Mouse (Mus musculus) kidney, embryonic 16.5 days (tissue): ENCODE measurements at regions not wholly inside any gene's neighbourhood (a gene's known extent, or its start where the extent isn't known, plus 50 kb on each side); places are given as distances from the start of the nearest gene placed in this dataset.

Experiments used
- ATAC-seq: fragments of 200-750 bp; cut with Nextera tagmentation; 2 replicates; pipeline ENCODE4 v1.8.0; 2017; ENCODE audit warnings: moderate TSS enrichment; ENCODE audit not compliant: low FRiP score, low TSS enrichment
- H3K27ac ChIP-seq: fragments of 300-500 bp; sonication (generic); 2 replicates; pipeline ENCODE4 v1.5.1; 2014; ENCODE audit warnings: low read length
- H3K27me3 ChIP-seq: fragments of 300-500 bp; sonication (generic); 2 replicates; pipeline ENCODE4 v1.6.1; 2014; ENCODE audit warnings: low read length, control low read depth, mixed read lengths; ENCODE audit not compliant: insufficient read depth
- H3K36me3 ChIP-seq: fragments of 300-500 bp; sonication (generic); 2 replicates; pipeline ENCODE4 v1.6.1; 2014; ENCODE audit warnings: low read length, control low read depth, mixed read lengths; ENCODE audit not compliant: insufficient read depth
- H3K4me1 ChIP-seq: fragments of 300-500 bp; sonication (generic); 2 replicates; pipeline ENCODE4 v1.6.1; 2014; ENCODE audit warnings: low read length, control low read depth, mixed read lengths; ENCODE audit not compliant: insufficient read depth
- H3K4me2 ChIP-seq: fragments of 300-500 bp; sonication (generic); replicated peaks from 2 replicates; pipeline ENCODE4 v1.6.1; 2014; ENCODE audit warnings: low read depth, low read length
- H3K4me3 ChIP-seq: fragments of 300-500 bp; sonication (generic); 2 replicates; pipeline ENCODE4 v1.5.1; 2014; ENCODE audit warnings: mild to moderate bottlenecking, low read length
- H3K9ac ChIP-seq: fragments of 300-500 bp; sonication (generic); replicated peaks from 2 replicates; pipeline ENCODE4 v1.6.1; 2014; ENCODE audit warnings: low read length
- H3K9me3 ChIP-seq: fragments of 300-500 bp; sonication (generic); 2 replicates; pipeline ENCODE4 v1.6.1; 2016; ENCODE audit warnings: low read length, control low read depth
- WGBS: fragments of 180-500 bp; shearing (Covaris S2); extraction: QIAGEN DNeasy Blood & Tissue Kit; methylation state at CpG from one replicate; pipeline ENCODE4 v1.1.7; 2014; 5-methylcytosine and 5-hydroxymethylcytosine counted together

DNA sequence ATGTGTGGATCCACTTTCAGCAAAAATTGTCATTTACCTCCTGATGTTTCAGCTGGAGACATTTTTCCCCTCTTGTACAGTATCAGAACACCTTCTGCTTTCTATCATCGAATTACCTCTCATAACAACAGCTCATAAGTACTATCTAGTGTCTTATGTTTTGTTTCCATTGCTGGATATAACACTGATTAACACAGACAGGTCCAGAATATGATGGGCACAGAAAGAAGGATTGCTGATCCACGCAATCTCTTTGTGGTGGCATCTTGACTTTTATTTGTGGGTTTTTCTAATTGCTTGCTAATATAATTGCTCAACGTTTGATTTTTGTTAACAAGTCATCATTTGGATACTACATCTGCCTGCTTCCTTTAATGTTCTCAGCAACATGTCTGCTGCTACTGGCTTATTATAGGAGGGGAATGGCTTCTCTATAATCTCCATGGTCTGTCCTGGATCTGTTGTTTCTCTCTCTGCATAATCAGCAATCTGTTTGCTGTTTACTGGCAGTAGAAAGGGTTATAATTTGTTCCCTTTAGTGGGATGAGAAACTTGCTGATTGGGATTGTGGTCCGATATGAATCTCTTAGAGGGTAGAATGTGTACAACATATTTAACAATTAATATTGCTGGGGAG, 320.2 kb upstream of the 2610001J05Rik start:
- Histone ChIP-seq H3K9ac (no peak overlapping the region), H3K36me3 (no peaks in the 10 kb centered on the region), H3K27me3 (no peaks in the 10 kb centered on the region), H3K27ac (no peak overlapping the region), H3K9me3 (no peaks in the 10 kb centered on the region), H3K4me2 (no peak overlapping the region), H3K4me1 (no peaks in the 10 kb centered on the region), H3K4me3 (no peak overlapping the region)
- 83% methylated on average over 4 of the region's 4 CpGs for WGBS
- no peak for ATAC-seq

DNA sequence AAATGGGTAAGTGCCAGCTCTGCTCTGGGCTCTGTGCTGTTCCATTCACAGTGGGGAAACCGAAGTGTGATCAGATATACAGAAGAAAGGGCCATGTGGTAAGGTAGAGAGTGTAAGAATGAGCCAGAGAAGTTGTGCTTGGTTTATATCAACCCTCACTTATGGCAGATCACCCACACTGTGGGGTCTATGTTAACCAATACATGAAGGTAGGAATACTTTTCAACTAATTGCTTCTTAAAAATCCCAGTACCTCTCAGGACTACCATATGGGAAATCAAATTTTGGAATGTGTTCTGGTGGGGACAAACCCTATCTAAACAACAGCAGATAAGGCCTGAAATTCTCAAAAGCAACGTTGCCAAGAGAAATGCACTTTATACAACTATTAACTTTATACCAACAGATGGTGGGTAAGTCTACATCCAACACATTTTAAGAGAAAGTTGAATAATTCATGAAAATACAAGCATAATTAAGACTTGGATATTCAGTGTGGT, 314.7 kb upstream of the 2610001J05Rik start:
- Histone ChIP-seq H3K27me3 (no peaks in the 10 kb centered on the region), H3K36me3 (no peaks in the 10 kb centered on the region), H3K4me1 (no peaks in the 10 kb centered on the region), H3K4me3 (no peak overlapping the region), H3K27ac (no peak overlapping the region), H3K9ac (no peak overlapping the region), H3K4me2 (no peak overlapping the region), H3K9me3 (peaks cover 5% of the 10 kb centered on the region)
- ATAC-seq, result no peak
- 75% methylated on average over 2 of the region's 2 CpGs for WGBS

DNA sequence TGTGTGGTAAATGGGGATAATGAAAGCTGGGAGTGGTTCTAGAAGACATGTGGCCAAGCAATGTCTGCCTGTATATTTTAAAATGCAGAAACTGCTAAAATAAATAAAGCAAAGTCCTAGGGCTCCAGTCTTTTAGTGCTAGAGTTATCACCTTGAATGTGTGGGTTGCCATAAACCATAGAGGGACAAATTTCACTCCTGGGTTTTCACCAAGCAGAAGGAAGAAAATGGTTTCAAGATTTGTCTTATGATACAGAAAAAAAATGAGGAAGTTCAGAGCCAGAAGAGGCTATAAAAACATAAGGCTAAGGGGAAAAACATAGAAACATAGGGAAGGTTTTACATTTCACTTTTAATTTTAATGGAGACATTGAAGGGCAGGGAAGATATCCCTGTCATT, 276.1 kb upstream of the 2610001J05Rik start:
- H3K27me3 ChIP-seq, result no peaks in the 10 kb centered on the region

DNA sequence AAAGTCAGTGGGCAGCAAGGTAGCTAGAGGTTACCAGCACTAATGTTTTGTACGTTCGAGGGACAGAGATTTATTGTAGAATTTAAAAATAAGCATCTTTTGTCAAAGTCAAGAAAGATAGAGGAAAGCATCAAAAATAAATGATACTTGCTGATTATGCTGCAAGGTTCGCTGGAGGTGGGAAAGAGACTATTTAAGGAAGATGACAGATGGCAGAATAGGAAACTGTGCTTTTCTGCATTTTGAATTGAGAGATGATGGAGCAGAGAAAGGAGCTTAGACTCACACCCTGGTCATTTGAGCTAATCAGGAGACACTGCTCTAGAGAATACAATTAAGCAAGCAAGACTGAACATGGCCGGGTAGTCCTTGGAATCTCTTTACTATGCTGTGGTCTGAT, 275.1 kb upstream of the 2610001J05Rik start:
- Histone ChIP-seq H3K36me3 (no peaks in the 10 kb centered on the region), H3K4me1 (no peaks in the 10 kb centered on the region), H3K27ac (no peak overlapping the region), H3K9ac (no peak overlapping the region), H3K4me3 (no peak overlapping the region), H3K27me3 (no peaks in the 10 kb centered on the region), H3K9me3 (no peaks in the 10 kb centered on the region), H3K4me2 (no peak overlapping the region)
- WGBS, result 81% methylated on average over 4 of the region's 4 CpGs
- ATAC-seq, result no peak

More for the DNA sequence above, 276.1 kb upstream of the 2610001J05Rik start:
- Histone ChIP-seq H3K36me3 (no peaks in the 10 kb centered on the region), H3K27ac (no peak overlapping the region), H3K4me2 (no peak overlapping the region), H3K9ac (no peak overlapping the region), H3K9me3 (no peaks in the 10 kb centered on the region), H3K4me1 (no peaks in the 10 kb centered on the region), H3K4me3 (no peak overlapping the region)
- no peak for ATAC-seq

DNA sequence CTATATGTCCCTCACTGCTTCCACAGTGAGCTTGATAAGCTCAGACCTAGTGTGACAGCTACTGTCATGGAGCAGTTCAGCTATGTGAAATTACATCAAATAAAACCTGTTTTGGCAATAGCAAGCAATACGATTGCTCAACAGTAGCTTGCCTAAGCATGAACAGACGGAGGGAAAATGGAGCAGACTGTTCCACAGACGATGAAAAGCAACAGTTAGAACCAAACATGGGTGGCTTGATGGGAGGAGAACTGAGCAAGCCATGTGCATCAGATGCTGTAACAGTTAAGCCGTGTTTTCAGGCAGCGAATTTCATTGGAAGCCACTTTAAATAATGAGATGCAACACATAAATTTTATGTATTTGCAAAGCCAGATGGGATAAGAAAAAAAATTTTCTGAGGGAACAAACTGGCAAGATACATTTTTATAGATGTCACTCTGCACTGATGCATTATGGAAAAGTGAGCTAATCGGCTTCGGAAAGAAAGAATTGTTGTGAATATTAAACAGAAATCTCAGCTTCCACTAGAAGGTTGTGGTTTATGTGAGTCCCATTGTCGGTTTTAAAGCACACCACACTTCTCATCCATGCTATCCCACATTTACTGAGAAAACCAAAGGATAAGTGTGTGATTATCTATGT, 270.9 kb upstream of the 2610001J05Rik start:
- Histone ChIP-seq H3K4me2 (no peak overlapping the region), H3K36me3 (no peaks in the 10 kb centered on the region), H3K9ac (no peak overlapping the region), H3K4me3 (no peak overlapping the region), H3K27me3 (no peaks in the 10 kb centered on the region), H3K27ac (no peak overlapping the region), H3K9me3 (no peaks in the 10 kb centered on the region), H3K4me1 (no peaks in the 10 kb centered on the region)
- ATAC-seq, result no peak
- WGBS, result 88% methylated on average over 8 of the region's 8 CpGs

DNA sequence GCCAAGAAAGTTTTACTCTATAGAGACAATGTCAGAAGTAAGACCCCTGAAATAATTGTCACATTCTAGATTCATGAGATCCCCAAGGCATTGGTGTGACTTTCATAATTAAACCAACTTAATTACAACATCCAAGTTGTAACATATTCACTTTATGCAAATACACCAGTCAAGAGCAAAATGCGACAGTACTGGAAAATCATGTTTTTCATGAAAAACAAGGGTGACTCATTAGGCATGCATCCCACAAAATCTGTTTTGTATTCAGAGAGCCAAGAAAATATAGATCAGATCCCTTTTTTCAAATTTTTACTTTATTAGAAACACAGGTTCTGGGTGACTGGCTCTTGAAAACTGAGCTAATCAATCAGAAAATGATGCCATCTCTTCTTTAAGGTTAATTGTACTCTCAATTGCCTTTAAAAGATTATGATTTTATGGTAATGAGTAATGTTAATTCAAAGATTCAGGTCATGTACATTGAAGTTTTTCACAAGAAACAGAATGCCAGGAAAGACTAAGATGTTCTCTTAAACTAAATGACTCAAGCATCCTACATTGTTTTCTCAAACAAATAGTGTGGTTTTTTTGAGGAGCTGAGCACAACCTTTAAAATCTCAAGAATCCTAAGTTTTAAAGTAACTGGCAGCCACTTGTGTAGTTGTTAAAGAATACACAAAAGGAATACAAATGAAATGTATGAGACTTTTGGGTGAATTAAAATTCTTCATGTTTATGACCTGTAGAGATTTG, 259.2 kb upstream of the 2610001J05Rik start:
- H3K4me1 ChIP-seq, result no peaks in the 10 kb centered on the region
- 77% methylated on average over 1 of the region's 1 CpGs for whole genome bisulfite sequencing
- H3K9me3 ChIP-seq, result no peaks in the 10 kb centered on the region
- H3K9ac ChIP-seq, result no peak overlapping the region
- no peak overlapping the region for H3K4me3 ChIP-seq
- H3K27me3 ChIP-seq, result no peaks in the 10 kb centered on the region
- no peaks in the 10 kb centered on the region for H3K36me3 ChIP-seq
- H3K4me2 ChIP-seq, result no peak overlapping the region
- H3K27ac ChIP-seq, result no peak overlapping the region
- no peak for ATAC-seq

DNA sequence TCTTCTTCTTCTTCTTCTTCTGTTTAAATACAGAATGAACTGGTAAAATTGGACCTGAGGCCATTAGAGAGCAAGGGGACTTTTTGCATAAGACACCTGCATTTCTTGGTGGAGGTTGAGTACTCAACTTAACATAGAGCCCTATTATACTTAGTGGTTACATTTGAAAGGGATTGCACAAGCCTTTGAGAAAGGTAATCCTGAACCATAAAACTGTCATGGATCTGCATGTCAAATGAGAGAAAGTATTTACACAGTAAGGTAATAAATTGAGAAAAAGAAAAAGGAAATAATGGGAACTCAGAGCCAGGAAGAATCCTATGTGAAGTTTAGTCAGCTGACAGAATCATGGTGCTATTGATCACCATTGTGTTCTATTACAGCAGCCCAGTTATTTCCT, 258.1 kb upstream of the 2610001J05Rik start:
- no peaks in the 10 kb centered on the region for H3K4me1 ChIP-seq
- no peak overlapping the region for H3K9ac ChIP-seq
- no peak overlapping the region for H3K4me3 ChIP-seq
- H3K4me2 ChIP-seq, result no peak overlapping the region
- H3K27ac ChIP-seq, result no peak overlapping the region
- H3K9me3 ChIP-seq, result no peaks in the 10 kb centered on the region
- H3K36me3 ChIP-seq, result no peaks in the 10 kb centered on the region
- ATAC-seq, result no peak
- H3K27me3 ChIP-seq, result no peaks in the 10 kb centered on the region

DNA sequence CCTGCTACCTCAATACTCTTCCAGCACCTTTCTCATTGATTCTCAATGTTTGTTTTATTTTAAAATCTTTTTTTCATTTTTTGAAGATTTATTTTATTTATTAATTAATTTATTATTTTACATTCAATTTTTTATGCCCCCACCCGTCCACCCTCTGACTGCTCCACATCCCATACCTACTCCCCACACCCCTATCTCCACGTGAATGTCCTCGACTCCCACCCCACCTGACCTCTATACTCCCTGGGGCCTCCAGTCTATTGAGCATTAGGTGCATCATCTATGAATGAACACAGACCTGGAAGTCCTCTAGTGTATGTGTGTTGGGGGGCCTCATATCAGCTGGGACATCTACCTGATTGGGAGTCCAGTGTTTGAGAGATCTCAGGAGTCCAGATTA, 251.0 kb upstream of the 2610001J05Rik start:
- no peak overlapping the region for H3K4me2 ChIP-seq
- H3K9ac ChIP-seq, result no peak overlapping the region
- no peak overlapping the region for H3K4me3 ChIP-seq
- H3K36me3 ChIP-seq, result no peaks in the 10 kb centered on the region
- ATAC-seq, result no peak
- WGBS, result 80% methylated on average over 3 of the region's 3 CpGs
- no peak overlapping the region for H3K27ac ChIP-seq
- H3K4me1 ChIP-seq, result no peaks in the 10 kb centered on the region
- no peaks in the 10 kb centered on the region for H3K9me3 ChIP-seq
- no peaks in the 10 kb centered on the region for H3K27me3 ChIP-seq

DNA sequence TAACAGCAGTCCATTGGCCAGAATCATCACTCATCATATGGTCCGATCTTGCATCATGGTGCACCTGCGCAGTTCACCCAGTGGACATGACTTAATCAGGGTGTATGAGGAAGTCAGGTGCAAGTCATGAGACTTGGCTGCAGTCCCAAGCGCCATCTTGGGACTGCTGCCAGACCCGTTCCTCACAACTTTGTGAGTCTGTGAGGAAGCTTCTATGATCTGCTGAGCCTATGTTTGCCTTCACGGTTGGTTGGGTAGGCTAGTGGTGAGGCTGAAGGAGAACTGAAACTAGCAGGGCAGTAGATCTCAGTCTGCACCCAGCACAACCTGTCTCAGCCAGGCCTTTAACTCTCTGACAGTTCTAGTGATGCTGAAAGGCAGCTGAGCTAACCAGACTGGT, 250.2 kb upstream of the 2610001J05Rik start:
- H3K4me1 ChIP-seq, result no peaks in the 10 kb centered on the region
- no peaks in the 10 kb centered on the region for H3K36me3 ChIP-seq
- no peak overlapping the region for H3K4me2 ChIP-seq
- ATAC-seq, result no peak
- H3K9ac ChIP-seq, result no peak overlapping the region
- H3K27ac ChIP-seq, result no peak overlapping the region
- WGBS, result 82% methylated on average over 5 of the region's 5 CpGs
- H3K9me3 ChIP-seq, result no peaks in the 10 kb centered on the region
- no peak overlapping the region for H3K4me3 ChIP-seq
- no peaks in the 10 kb centered on the region for H3K27me3 ChIP-seq

DNA sequence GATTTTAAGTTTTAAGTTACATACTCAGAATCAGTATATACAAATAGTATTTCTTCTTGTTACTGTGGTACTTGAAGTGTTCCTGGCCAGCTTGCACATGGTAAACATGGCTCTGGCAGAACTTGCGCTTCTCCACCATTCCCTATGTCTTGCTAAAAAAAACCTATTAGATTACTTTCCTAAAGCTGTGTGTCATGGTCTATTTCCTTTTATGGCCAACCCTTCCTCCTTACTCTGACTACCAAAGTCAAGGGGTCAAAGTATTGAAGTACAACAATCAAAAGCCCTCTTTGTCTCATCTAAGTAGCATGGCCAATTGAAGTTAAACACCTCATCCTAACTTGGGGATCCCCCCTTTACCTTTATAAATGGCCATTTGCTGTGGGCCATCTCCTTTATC, 223.6 kb upstream of the 2610001J05Rik start:
- Histone ChIP-seq H3K9me3 (no peaks in the 10 kb centered on the region), H3K4me3 (no peak overlapping the region), H3K27ac (no peak overlapping the region), H3K4me2 (no peak overlapping the region), H3K27me3 (no peaks in the 10 kb centered on the region), H3K9ac (no peak overlapping the region), H3K36me3 (no peaks in the 10 kb centered on the region), H3K4me1 (no peaks in the 10 kb centered on the region)
- ATAC-seq, result peak; percentile 27; the same call in 1 of the 2 replicates
- WGBS, result 33% methylated on average over 1 of the region's 1 CpGs
